22 mouse cellular contexts compared by ENCODE assay signal in the genomic region with DNA sequence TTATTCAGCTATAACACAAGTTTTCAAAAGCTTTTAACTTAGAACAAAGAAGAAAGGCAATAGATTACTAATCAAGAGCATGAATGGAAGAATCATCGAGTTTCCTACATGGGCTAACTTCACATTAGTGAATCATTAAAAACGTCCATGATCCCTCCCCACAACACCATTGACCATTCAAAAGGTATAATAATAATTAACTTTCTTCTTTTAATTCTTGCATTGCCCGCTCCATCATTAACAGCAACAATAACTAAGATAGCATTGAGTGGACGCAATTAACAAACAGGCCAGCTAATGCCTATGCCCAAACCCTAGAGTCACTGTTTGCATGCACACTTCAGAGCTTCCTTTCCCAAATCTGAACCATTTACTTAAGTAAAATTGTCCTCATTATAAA. TPM values are rescaled to one million over a fixed set of nuclear protein-coding genes. Genes with fewer than 3 reads are reported as not detected.
"Had no signal": no experiment of that assay in that cellular context is flagged by ENCODE, and none has a peak within 500 bp of the region (broad histone marks: within the 10 kb centered on the region; RNA-seq: fewer than 3 reads in every experiment).

No protein-coding gene starts in this region.

- DNase-seq: retina, postnatal 1 day; right cerebral cortex, adult 18-20 months; right cerebral cortex, postnatal 14 days; right cerebral cortex, postnatal 25 days; right cerebral cortex, postnatal 4 days; spleen, adult 18-20 months; thymus, adult 18-20 months; thymus, adult 2 months; thymus, postnatal 14 days; thymus, postnatal 25 days; thymus, postnatal 36 days; thymus, postnatal 4 days had no signal

- H3K4me1 ChIP-seq: neural tube, embryonic 13.5 days; neural tube, embryonic 15.5 days; stomach, embryonic 15.5 days had no signal

- H3K36me3 ChIP-seq: neural tube, embryonic 13.5 days; neural tube, embryonic 15.5 days; stomach, embryonic 15.5 days had no signal

- H3K27me3 ChIP-seq: neural tube, embryonic 13.5 days; neural tube, embryonic 15.5 days; stomach, embryonic 15.5 days had no signal

- H3K9ac ChIP-seq: neural tube, embryonic 13.5 days; neural tube, embryonic 15.5 days; stomach, embryonic 15.5 days had no signal

- H3K4me3 ChIP-seq: neural tube, embryonic 13.5 days; neural tube, embryonic 15.5 days; stomach, embryonic 15.5 days had no signal

- H3K4me2 ChIP-seq: neural tube, embryonic 13.5 days; neural tube, embryonic 15.5 days; stomach, embryonic 15.5 days had no signal

- H3K9me3 ChIP-seq: neural tube, embryonic 13.5 days; neural tube, embryonic 15.5 days; stomach, embryonic 15.5 days had no signal

- H3K27ac ChIP-seq: neural tube, embryonic 13.5 days; neural tube, embryonic 15.5 days; stomach, embryonic 15.5 days; stomach, postnatal 0 days had no signal

RNA-seq across cellular contexts. Expression of a gene that starts 57.0 kb away (rescaled TPM):
- polyA plus RNA-seq: neural tube, embryonic 13.5 days; neural tube, embryonic 14.5 days; neural tube, embryonic 15.5 days; small intestine, adult 2 months; spleen, adult 2 months; stomach, embryonic 14.5 days; stomach, embryonic 15.5 days; stomach, embryonic 16.5 days; stomach, postnatal 0 days; thymus, postnatal 0 days had no signal
